Mouse (Mus musculus): ENCODE measurements around the gene Phykpl. TPM values are rescaled to one million over a fixed set of nuclear protein-coding genes. Genes with fewer than 3 reads are reported as not detected.

The Phykpl gene
- total RNA-seq, 2 experiments from 2014 or later, result 7.8 to 8.2 TPM

DNA sequence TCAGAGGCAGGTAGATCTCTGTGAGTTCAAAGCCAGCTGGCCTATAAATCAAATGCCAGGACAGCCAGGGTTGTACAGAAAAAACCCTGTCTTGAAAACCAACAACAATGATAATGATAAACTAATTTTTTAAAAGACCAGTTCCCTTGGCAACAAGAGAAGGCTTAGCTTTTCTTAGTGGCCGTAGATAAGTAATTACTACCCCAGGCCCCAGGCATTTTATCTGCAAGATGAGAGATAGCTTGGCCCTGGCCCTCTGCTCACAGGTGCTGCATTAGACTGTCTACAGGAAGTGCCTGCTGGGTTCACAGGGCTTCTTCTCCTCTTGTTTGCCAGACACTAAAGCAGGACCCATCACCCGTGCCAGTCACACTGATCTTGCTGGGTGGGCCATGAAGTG lies 29.5 kb upstream of the Phykpl start:
- Histone ChIP-seq H3K4me3 (no peak overlapping the region), H3K27ac (no peak overlapping the region)
- TF ChIP-seq CTCF (IDR thresholded peaks at IDR 0.05), result no peak
- no peak for DNase-seq (ENCODE audit: extremely low spot score in 1 of 2, low spot score in 2 of 2)
- intact Hi-C loops (cut with DNase I), result no loop called here

DNA sequence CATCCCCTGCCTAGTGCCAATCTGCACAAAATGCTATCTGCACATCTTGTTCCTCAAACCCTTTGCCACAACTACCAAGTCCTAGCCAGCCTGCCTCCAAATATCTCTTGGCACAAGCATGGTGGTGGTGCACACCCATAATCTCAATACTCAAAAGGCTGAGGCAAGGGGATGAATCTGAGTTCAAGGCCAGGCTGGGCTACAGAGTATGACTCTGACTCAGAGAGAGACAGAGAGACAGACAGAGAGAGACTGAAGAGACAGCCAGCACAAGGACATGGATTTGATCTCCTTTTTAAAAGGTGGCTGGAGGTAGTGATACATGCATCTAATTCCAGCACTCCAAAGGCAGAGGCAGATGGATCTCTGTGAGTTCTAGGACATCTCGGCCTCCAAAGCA lies 21.3 kb upstream of the Phykpl start:
- no peak for TF ChIP-seq CTCF (IDR thresholded peaks at IDR 0.05)
- no peak overlapping the region for H3K4me3 ChIP-seq
- intact Hi-C loops (cut with DNase I), result no loop called here
- DNase-seq (ENCODE audit: extremely low spot score in 1 of 2, low spot score in 2 of 2), result no peak
- no peak overlapping the region for H3K27ac ChIP-seq

DNA sequence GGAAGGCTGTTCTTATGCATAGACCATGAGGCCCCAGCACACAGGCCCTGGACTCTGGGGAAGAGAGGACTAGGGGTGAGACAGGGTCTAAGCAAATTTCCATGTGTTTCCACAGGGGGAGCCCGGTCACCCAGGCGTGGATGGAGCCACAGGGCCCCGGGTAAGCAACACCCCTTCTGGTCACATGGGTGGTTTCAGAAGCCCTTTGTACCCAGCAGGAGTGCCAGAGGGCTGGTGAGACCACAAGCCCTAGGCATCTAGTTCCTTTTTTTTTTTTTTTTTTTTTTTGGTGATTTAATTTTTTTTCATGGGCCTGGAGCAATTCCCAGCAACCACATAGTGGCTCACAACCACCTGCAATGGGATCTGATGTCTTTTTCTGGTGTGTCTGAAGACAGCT lies 19.5 kb upstream of the Phykpl start:
- TF ChIP-seq CTCF (IDR thresholded peaks at IDR 0.05), result no peak
- intact Hi-C loops (cut with DNase I), result no loop called here
- H3K27ac ChIP-seq, result no peak overlapping the region
- H3K4me3 ChIP-seq, result no peak overlapping the region
- DNase-seq (ENCODE audit: extremely low spot score in 1 of 2, low spot score in 2 of 2), result no peak

DNA sequence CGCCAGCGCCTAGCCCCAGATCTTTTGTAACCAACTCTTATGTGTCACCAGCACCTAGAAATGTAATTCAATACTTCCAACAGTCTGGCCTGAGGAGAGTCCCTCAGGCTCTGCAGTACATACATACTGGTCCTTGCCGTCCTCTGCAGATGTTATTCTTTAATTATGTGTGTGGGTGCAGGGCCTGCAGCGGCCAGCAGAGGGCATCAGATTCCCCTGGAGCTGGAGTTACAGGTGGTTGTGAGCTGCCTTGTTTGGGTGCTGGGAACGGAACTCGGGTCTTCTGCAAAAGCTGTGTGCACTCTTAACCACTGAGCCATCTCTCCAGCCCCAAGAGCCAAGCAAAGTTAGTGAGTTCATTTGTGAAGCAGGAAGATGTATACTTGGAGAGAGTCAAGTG lies 18.6 kb upstream of the Phykpl start:
- no peak overlapping the region for H3K4me3 ChIP-seq
- no peak for DNase-seq (ENCODE audit: extremely low spot score in 1 of 2, low spot score in 2 of 2)
- intact Hi-C loops (cut with DNase I), result no loop called here
- H3K27ac ChIP-seq, result no peak overlapping the region
- peak; percentile 22 for TF ChIP-seq CTCF (IDR thresholded peaks at IDR 0.05)

DNA sequence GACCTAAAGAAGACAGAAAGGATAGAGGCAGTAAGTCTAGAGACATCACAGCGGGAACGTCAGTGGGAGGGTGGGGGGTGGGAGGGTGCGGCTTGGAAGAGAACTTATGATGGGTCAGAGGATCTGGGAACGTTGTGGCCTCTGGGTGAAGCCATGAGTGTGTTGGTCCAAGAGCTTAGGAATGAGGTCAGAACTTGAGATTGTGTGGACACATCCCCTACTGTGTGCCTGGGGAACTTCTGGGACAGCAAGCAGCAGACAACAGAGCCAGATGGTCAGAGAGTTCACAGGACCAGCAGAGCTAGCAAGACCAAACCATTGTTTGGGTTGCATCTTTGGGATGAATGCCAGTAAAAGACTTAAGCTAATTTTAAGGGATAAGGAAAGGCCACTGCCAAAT lies 15.8 kb upstream of the Phykpl start:
- Histone ChIP-seq H3K27ac (no peak overlapping the region), H3K4me3 (no peak overlapping the region)
- DNase-seq (ENCODE audit: extremely low spot score in 1 of 2, low spot score in 2 of 2), result no peak
- intact Hi-C loops (cut with DNase I), result no loop called here
- no peak for TF ChIP-seq CTCF (IDR thresholded peaks at IDR 0.05)

DNA sequence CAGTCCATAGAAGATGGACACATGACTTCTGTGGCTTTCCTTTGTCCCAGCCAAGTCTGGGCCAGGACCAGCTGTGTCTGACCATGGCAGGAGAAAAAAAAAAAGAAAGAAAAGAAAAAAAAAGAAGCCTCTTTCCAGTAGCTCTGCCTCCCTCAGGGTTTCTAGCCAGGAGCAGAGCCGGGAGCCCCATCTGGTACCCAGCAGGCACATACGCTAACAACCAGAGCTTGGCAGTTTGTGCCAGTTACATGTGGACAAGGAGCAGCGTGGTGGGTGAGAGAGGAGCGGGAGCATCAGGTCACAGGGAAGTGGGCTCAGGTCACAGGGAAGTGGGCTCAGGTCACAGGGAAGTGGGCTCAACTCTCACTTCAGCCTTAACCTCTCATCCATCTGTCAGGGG lies 8.1 kb upstream of the Phykpl start:
- H3K4me3 ChIP-seq, result no peak overlapping the region
- no peak for DNase-seq (ENCODE audit: extremely low spot score in 1 of 2, low spot score in 2 of 2)
- no peak for TF ChIP-seq CTCF (IDR thresholded peaks at IDR 0.05)
- intact Hi-C loops (cut with DNase I), result no loop called here
- no peak overlapping the region for H3K27ac ChIP-seq

DNA sequence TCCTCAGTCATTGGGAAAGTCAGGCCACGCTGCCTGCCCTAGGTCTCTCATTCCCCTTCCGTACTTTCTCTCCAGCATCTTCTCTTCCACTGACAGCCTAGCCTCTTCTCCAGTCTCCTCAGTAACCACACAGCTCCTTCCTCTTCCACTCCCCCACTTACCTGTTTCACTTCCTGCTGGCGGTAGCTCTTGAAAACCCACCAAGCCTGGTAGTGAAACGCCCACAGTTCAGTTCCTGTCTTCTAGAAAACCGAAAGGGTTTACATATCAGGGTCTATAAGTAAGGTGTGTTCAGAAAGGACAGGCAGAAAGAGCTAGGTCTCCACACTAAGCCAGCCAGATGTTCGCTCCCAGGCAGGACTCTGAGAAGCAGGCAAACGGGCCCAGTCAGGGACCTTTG lies 7.0 kb upstream of the Phykpl start:
- Histone ChIP-seq H3K27ac (no peak overlapping the region), H3K4me3 (no peak overlapping the region)
- intact Hi-C loops (cut with DNase I), result no loop called here
- TF ChIP-seq CTCF (IDR thresholded peaks at IDR 0.05), result no peak
- DNase-seq (ENCODE audit: extremely low spot score in 1 of 2, low spot score in 2 of 2), result no peak

DNA sequence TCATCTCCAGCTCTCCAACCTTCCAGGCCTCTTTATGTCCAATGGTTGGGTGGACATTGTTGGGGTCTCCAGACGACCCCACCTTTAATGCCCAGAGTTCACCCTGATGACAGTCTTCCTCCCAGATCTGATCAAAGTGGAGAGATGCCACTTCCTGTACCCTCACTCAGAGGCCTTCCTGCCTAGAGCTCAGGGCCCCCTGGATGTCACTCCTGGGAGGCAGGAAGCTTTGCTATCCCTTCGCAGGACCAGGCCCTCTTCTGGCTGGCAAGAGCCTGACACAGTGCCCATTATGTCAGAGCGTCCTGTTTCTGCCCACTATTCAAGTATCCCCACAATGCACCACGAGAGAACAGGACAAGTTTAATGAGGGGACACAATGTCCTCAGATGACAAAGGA lies 5.5 kb upstream of the Phykpl start:
- intact Hi-C loops (cut with DNase I), result no loop called here

DNA sequence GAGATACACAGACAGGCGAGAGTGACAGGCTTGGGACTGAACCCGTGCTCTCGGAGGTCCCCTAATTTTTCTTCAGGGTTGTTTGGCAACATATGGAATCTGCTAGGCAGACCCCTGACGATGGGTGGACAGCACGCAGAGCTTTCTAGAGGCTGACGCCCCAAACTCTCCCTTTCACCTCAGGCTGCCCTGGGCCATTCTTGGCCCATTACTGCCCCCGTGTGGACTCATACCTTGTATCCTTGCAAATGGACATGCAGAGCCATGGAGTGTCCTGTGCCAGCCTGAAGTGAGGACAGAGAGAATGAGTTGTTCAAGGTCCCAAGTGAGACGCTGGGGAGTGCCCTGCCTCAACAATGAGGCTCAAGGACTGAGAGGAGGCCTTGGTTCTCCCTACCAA lies 1.8 kb upstream of the Phykpl start:
- peak; percentile 45 to 51 for DNase-seq (ENCODE audit: extremely low spot score in 1 of 2, low spot score in 2 of 2)
- Histone ChIP-seq H3K4me3 (no peak overlapping the region), H3K27ac (no peak overlapping the region)
- TF ChIP-seq CTCF (IDR thresholded peaks at IDR 0.05), result peak; percentile 58
- intact Hi-C loops (cut with DNase I), result loop anchor here (2.0 to 5.0 kb wide), 2 partner anchors 45 to 294 kb away; partner anchors contain the start of gene Col23a1

More for the DNA sequence above, 5.5 kb upstream of the Phykpl start:
- no peak for DNase-seq (ENCODE audit: extremely low spot score in 1 of 2, low spot score in 2 of 2)
- no peak overlapping the region for H3K27ac ChIP-seq
- no peak overlapping the region for H3K4me3 ChIP-seq
- TF ChIP-seq CTCF (IDR thresholded peaks at IDR 0.05), result no peak

DNA sequence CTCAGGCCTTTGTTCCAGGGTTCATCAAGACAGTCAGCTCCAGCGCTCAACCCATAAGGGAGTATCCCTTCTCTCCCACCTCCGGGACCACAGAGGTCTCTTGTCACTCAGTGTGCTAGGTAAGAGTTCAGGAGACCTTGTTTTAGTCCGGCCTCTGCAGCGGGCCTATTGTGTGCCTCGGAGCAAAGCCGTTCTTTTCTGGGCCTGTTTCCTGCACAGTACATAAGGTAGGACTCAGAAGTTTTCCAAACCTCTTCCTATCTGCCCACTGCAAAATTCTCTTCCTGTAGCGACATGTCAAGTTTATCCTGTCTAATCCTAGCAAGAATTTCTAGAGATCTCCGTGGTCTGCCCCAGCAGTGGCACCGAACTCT lies 513 bp upstream of the Phykpl start:
- TF ChIP-seq CTCF (IDR thresholded peaks at IDR 0.05), result no peak
- no peak for DNase-seq (ENCODE audit: extremely low spot score in 1 of 2, low spot score in 2 of 2)
- H3K27ac ChIP-seq, result peak overlapping the region; percentile 98
- peak overlapping the region; percentile 74 for H3K4me3 ChIP-seq
- intact Hi-C loops (cut with DNase I), result loop anchor here (1.0 to 5.0 kb wide), 2 partner anchors 47 to 51 kb away; partner anchors contain the start of gene Rmnd5b

DNA sequence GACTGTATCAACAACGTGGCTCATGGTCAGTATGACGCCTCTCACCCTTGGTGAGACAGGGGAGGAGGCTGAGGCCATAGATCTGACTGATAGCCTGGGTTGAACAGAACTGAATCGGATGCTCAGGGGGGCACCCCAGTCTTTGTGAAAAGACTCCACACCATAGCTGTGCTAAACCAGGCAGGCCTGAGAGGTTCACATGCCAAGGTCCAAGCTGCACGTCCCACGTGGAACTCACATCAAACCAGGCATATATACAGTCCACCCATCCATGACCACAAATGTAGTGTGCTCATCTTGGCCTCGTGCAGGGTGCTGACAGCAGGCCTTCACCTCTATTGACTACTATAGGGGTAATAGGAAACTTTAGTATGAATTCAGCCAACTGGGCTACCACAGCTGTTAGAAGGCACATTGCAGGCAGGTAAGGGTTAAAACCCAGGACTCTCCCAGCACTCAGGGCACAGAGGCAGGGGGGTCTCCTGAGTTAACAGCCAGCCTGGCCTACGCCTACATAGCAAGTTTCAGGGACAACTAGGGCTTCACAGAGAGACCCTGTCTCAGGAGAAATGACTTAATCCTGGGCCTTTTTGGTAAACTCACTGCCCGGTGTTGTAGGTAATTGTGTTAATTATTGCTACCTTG lies 1.2 kb downstream of the Phykpl start:
- intact Hi-C loops (cut with DNase I), result no loop called here
- DNase-seq (ENCODE audit: extremely low spot score in 1 of 2, low spot score in 2 of 2), result no peak
- TF ChIP-seq CTCF (IDR thresholded peaks at IDR 0.05), result no peak
- Histone ChIP-seq H3K4me3 (no peak overlapping the region; the same call in 1 of the 2 replicates), H3K27ac (no peak overlapping the region)

DNA sequence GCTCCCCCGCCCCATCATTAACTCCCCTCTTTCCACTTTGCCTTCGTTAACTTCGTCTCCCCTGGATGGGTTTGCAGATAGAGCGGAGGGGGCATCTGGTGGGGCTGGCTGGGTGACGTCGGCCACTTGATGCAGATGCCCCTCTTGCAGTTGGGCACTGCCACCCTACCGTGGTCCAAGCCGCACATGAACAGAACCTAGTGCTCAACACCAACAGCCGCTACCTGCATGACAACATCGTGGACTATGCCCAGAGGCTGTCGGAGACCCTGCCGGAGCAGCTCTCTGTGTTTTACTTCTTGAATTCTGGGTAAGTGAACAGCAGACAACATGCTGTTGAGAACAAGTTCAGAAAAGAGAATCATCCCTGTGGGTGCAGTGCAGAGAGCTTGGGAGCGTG lies 1.9 kb downstream of the Phykpl start:
- Histone ChIP-seq H3K27ac (no peak overlapping the region), H3K4me3 (no peak overlapping the region)
- DNase-seq (ENCODE audit: extremely low spot score in 1 of 2, low spot score in 2 of 2), result no peak
- intact Hi-C loops (cut with DNase I), result no loop called here
- TF ChIP-seq CTCF (IDR thresholded peaks at IDR 0.05), result no peak

DNA sequence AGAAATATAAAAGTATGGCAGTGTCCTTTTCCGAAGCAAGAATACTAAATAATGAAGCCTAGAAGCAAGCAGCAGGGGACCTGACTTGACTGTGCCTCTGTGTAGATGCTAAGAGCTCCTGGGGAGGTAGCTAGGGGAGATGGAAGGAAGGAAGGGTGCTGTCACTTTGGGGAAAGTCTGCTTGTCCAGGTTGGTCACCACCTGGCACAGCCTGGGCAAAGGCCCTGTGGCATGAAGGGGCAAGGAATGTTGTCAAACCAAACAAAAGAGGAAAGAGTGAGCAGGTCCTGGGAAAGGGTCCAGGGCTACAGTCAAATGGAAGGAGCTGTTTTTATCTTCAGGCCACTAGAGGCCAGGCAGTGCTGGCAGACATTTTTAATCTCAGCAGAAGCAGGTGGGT lies 2.5 kb downstream of the Phykpl start:
- H3K27ac ChIP-seq, result no peak overlapping the region
- no peak for TF ChIP-seq CTCF (IDR thresholded peaks at IDR 0.05)
- no peak overlapping the region for H3K4me3 ChIP-seq
- DNase-seq (ENCODE audit: extremely low spot score in 1 of 2, low spot score in 2 of 2), result no peak
- intact Hi-C loops (cut with DNase I), result no loop called here

Data from left cerebral cortex, adult 2 months (tissue).